Mouse (Mus musculus) hindbrain, embryonic 14.5 days (tissue): ENCODE measurements around the gene Thada. TPM values are rescaled to one million over a fixed set of nuclear protein-coding genes. Genes with fewer than 3 reads are reported as not detected.

Experiments used
- ATAC-seq: fragments of 200-750 bp; cut with Nextera tagmentation; 2 replicates; pipeline ENCODE4 v1.8.0; 2017; ENCODE audit warnings: moderate number of reproducible peaks, mild to moderate bottlenecking, moderate TSS enrichment, moderate library complexity; ENCODE audit not compliant: low FRiP score
- DNase-seq: peaks from one replicate; pipeline ENCODE4 v3.0.0-alpha.2; 2015; ENCODE audit warnings: low spot score
- H3K27ac ChIP-seq: fragments of 300-500 bp; sonication (generic); 2 replicates; pipeline ENCODE4 v1.5.1; 2014; ENCODE audit warnings: mild to moderate bottlenecking, moderate library complexity
- H3K27me3 ChIP-seq: fragments of 300-500 bp; sonication (generic); 2 replicates; pipeline ENCODE4 v1.6.1; 2014; ENCODE audit warnings: mild to moderate bottlenecking, low read length, mixed read lengths; ENCODE audit not compliant: control insufficient read depth, insufficient read depth
- H3K36me3 ChIP-seq: fragments of 300-500 bp; sonication (generic); replicated peaks from 2 replicates; pipeline ENCODE4 v1.6.1; 2014; ENCODE audit not compliant: control insufficient read depth, insufficient read depth
- H3K4me1 ChIP-seq: fragments of 300-500 bp; sonication (generic); replicated peaks from 2 replicates; pipeline ENCODE4 v1.6.1; 2014; ENCODE audit warnings: antibody characterized with exemption, low read length, mixed read lengths; ENCODE audit not compliant: control insufficient read depth, insufficient read depth
- H3K4me2 ChIP-seq: fragments of 300-500 bp; sonication (generic); replicated peaks from 2 replicates; pipeline ENCODE4 v1.6.1; 2014; ENCODE audit warnings: mild to moderate bottlenecking, moderate library complexity
- H3K4me3 ChIP-seq: fragments of 300-500 bp; sonication (generic); replicated peaks from 2 replicates; pipeline ENCODE4 v1.5.1; 2014; ENCODE audit warnings: mild to moderate bottlenecking, low read length
- H3K9ac ChIP-seq: fragments of 300-500 bp; sonication (generic); 2 replicates; pipeline ENCODE4 v1.6.1; 2014
- H3K9me3 ChIP-seq: fragments of 300-500 bp; sonication (generic); 2 replicates; pipeline ENCODE4 v1.6.1; 2016; ENCODE audit warnings: low read length; ENCODE audit not compliant: control insufficient read depth
- WGBS: fragments of 180-500 bp; shearing (Covaris S2); extraction: QIAGEN DNeasy Blood & Tissue Kit; methylation state at CpG from one replicate; pipeline ENCODE4 v1.1.7; 2014; 5-methylcytosine and 5-hydroxymethylcytosine counted together
- polyA plus RNA-seq: library from polyadenylated mRNA; unstranded; fragments of >200 nt; fragmentation: Nextera tagmentation; extraction: Ambion mirVana; gene quantifications from 2 replicates; pipeline ENCODE4 v1.2.1, GENCODE M21; 2014

Thada gene
- polyA plus RNA-seq, 1 experiment from 2014 or later, result 9.0 TPM

DNA sequence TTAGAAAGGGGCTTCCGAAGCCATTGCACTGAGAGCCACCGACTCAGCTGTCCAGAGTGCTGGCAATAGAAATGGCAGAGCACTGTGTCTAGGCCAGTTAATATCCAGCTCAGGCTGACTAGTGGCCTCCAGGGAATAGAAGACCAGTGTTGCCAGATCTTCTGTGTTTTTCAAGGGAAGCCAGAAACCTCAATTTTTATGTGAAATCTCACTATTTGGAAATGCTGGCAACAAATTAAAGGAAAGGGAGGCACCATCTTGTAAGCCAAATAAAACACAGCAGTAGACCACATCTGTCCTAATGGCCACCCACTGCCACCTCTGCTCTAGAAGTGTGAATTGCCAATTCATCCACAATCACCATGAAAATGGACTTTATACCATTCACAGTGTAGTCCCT lies 76.0 kb downstream of the Thada start:
- Histone ChIP-seq H3K4me1 (no peaks in the 10 kb centered on the region), H3K36me3 (peaks cover 17% of the 10 kb centered on the region), H3K9ac (no peak overlapping the region), H3K4me2 (no peak overlapping the region), H3K27me3 (no peaks in the 10 kb centered on the region), H3K9me3 (no peaks in the 10 kb centered on the region), H3K4me3 (no peak overlapping the region), H3K27ac (no peak overlapping the region)
- WGBS, result 85% methylated on average over 2 of the region's 2 CpGs
- ATAC-seq, result no peak
- no peak for DNase-seq

DNA sequence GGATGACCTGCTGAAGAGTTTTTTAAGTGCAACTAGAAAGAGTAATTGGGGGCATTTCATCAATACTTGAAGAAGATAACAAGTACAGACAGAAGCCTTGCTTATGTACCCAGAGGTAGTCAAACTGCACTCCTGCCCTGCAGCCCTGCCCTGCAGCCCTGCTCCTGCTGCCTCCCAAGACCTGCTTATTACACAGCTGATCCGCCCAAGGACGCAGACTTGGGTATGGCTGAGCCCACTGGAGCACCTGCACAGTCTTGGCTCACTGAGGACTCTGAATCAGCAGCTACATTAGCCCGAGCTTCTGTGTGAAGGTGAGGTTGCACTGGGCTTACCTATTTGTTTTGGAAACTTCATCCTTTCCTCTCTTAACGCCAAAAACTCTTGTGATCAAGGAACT lies 79.8 kb downstream of the Thada start:
- no peak overlapping the region for H3K27ac ChIP-seq
- no peak overlapping the region for H3K4me2 ChIP-seq
- H3K27me3 ChIP-seq, result no peaks in the 10 kb centered on the region
- no peak overlapping the region for H3K9ac ChIP-seq
- H3K9me3 ChIP-seq, result no peaks in the 10 kb centered on the region
- WGBS, result over 99% methylated on average over 4 of the region's 4 CpGs
- no peak overlapping the region for H3K4me3 ChIP-seq
- no peak for ATAC-seq
- H3K36me3 ChIP-seq, result peaks cover 22% of the 10 kb centered on the region
- H3K4me1 ChIP-seq, result no peaks in the 10 kb centered on the region
- DNase-seq, result no peak

DNA sequence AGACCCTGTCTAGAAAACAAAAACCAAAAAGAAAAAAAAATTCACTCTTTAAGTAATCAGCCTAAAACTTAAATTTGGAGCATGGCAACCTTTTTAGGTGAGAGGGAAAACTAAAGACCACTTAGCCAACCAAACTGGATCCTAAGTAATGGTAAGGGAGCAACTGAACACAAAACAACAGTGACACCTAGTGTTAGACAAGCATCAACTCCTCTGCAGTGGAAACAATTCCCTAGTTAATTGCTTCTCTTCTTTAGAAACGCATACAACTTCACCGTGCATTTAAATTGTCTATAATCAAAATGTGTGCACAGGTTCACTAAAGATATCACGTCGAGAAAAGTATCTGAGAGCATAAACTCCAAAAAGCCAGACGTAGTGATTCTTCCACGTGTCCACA lies 80.3 kb downstream of the Thada start:
- DNase-seq, result peak; percentile 75
- Histone ChIP-seq H3K27me3 (no peaks in the 10 kb centered on the region), H3K36me3 (peaks cover 27% of the 10 kb centered on the region), H3K4me3 (no peak overlapping the region), H3K27ac (no peak overlapping the region), H3K4me1 (no peaks in the 10 kb centered on the region), H3K4me2 (no peak overlapping the region), H3K9ac (no peak overlapping the region), H3K9me3 (no peaks in the 10 kb centered on the region)
- 88% methylated on average over 6 of the region's 6 CpGs for WGBS
- ATAC-seq, result no peak

- Histone ChIP-seq H3K27me3 (no peaks in the 10 kb centered on the region), H3K27ac (no peak overlapping the region), H3K4me1 (no peaks in the 10 kb centered on the region), H3K9me3 (no peaks in the 10 kb centered on the region), H3K36me3 (peaks cover 32% of the 10 kb centered on the region), H3K9ac (no peak overlapping the region), H3K4me3 (no peak overlapping the region), H3K4me2 (no peak overlapping the region)
- DNase-seq (no peak), ATAC-seq (no peak)
Observed at GRCm38 (mm10) chr17:84384661-84385060, 81.3 kb downstream of the Thada start.

DNA sequence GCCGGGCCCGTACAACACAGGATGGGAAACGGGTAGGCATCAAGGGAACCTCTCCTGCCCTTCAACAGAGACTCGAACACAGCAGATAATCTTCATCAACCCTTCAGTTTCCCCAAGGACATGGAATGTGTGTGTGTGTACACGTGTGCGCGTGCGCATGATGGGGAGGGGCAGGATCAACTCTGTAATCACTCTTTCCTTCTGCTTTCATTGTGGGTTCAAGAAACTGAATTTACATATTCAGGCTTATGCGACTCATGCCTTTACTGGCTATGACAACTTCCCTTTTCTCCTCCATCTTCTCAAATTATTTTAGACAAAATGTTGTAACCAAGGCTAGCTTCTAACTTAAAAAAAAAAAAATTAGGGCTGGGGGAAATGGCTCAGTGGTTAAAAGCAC lies 85.7 kb downstream of the Thada start:
- H3K27ac ChIP-seq, result no peak overlapping the region
- WGBS, result over 99% methylated on average over 9 of the region's 9 CpGs
- H3K4me1 ChIP-seq, result no peaks in the 10 kb centered on the region
- H3K4me3 ChIP-seq, result no peak overlapping the region
- no peak overlapping the region for H3K4me2 ChIP-seq
- ATAC-seq (no peak), DNase-seq (no peak)
- H3K27me3 ChIP-seq, result no peaks in the 10 kb centered on the region
- no peak overlapping the region for H3K9ac ChIP-seq
- H3K9me3 ChIP-seq, result no peaks in the 10 kb centered on the region
- peaks cover 26% of the 10 kb centered on the region for H3K36me3 ChIP-seq

DNA sequence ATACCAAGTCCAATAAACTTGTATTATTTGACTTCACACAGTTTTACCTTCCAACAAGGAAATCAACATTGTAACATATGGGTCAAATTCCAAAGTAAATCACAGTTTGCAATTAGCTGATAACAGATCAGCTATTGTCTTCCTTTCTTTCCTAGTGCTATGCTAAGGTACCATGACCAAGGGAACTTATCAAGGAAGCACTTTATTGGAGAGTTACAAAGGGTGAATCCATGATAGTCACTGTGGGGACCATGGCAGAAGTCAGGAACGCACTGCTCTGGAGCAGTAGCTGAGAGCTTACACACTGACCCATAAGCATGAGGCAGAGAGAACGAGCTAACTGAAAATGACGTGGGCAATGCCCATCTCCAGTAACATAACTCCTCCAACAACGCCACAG lies 89.1 kb downstream of the Thada start:
- H3K4me2 ChIP-seq, result no peak overlapping the region
- no peaks in the 10 kb centered on the region for H3K27me3 ChIP-seq
- H3K36me3 ChIP-seq, result peaks cover 14% of the 10 kb centered on the region; the same call in 1 of the 2 replicates
- H3K9me3 ChIP-seq, result no peaks in the 10 kb centered on the region
- H3K9ac ChIP-seq, result no peak overlapping the region
- ATAC-seq (no peak), DNase-seq (no peak)
- no peak overlapping the region for H3K4me3 ChIP-seq
- H3K4me1 ChIP-seq, result 0 out of 2 replicates have a peak, but pooled peaks cover 4% of the 10 kb centered on the region
- no peak overlapping the region for H3K27ac ChIP-seq
- 97% methylated on average over 4 of the region's 4 CpGs for WGBS

DNA sequence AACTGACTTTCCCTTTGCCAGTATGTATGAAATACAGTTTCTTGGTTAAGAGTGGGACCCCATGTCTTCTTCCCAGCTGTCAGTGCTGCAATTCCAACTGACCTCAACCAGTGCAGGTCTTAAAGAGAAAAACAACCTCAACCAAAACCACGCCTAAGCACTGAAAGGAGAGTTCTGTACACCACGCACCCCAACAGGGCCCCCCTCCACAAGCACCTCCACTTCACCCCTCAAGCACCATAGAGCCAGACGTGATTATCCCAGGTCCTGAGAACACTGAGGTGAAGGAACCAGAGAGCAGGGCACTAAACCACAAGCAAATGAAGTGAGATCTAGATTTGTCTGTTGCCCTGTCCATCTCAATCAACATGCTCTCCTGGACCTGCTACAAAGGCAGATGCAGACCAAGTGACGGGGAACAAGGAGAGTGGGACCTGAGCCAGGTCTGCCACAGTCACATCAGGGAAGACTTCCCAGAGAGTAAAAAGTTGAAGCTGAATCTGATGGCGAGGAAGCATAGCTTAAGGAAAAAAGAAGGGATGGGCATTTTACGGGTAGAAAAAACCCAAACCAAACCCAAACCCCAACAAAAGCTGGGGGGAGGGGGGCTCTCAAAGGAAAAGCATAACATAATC lies 93.5 kb downstream of the Thada start:
- Histone ChIP-seq H3K4me3 (no peak overlapping the region), H3K27ac (no peak overlapping the region), H3K9ac (no peak overlapping the region), H3K36me3 (peaks cover 6% of the 10 kb centered on the region; the same call in 1 of the 2 replicates), H3K27me3 (no peaks in the 10 kb centered on the region), H3K4me2 (no peak overlapping the region), H3K4me1 (peaks cover 13% of the 10 kb centered on the region), H3K9me3 (no peaks in the 10 kb centered on the region)
- no peak for ATAC-seq
- 82% methylated on average over 6 of the region's 6 CpGs for WGBS
- no peak for DNase-seq

DNA sequence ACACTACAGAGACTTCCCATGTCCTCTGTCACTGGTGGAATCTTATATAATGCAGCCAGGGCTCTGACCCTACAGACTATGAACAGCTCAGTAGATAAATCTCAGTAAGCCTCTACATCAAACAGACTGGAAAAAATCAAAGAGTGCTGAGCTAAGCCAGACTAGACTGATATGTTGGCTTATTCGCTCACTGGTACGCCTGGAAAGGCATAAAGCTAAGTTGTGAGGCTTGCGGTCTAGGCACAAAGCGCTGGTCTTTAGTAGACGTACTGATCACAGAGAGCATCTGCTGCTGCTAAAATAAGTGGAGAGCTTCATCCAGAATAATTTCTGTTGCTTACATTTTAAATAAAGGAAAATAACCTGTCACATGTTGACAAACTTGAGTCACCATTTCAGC lies 95.6 kb downstream of the Thada start:
- H3K4me3 ChIP-seq, result no peak overlapping the region
- no peak overlapping the region for H3K9ac ChIP-seq
- WGBS, result 86% methylated on average over 5 of the region's 5 CpGs
- no peak overlapping the region for H3K4me2 ChIP-seq
- H3K27ac ChIP-seq, result 0 out of 2 replicates have a peak overlapping the region, but pooled peaks have one; percentile 9
- H3K27me3 ChIP-seq, result no peaks in the 10 kb centered on the region
- no peak for DNase-seq
- ATAC-seq, result no peak
- no peaks in the 10 kb centered on the region for H3K9me3 ChIP-seq
- peaks cover 6% of the 10 kb centered on the region; the same call in 1 of the 2 replicates for H3K36me3 ChIP-seq
- peaks cover 24% of the 10 kb centered on the region for H3K4me1 ChIP-seq

GRCm38 (mm10) chr17:84369769-84370168 lies 96.2 kb downstream of the Thada start:
- Histone ChIP-seq H3K36me3 (peaks cover 6% of the 10 kb centered on the region; the same call in 1 of the 2 replicates), H3K4me1 (peaks cover 30% of the 10 kb centered on the region), H3K9ac (no peak overlapping the region), H3K4me3 (no peak overlapping the region), H3K9me3 (no peaks in the 10 kb centered on the region), H3K27ac (no peak overlapping the region), H3K27me3 (no peaks in the 10 kb centered on the region), H3K4me2 (no peak overlapping the region)
- ATAC-seq (no peak), DNase-seq (no peak)
- 81% methylated on average over 3 of the region's 3 CpGs for WGBS
